Mouse (Mus musculus) CH12.LX (cell line): Measurements from ENCODE around the gene Iqch. TPM values are rescaled to one million over a fixed set of nuclear protein-coding genes. Genes with fewer than 3 reads are reported as not detected.

Experiments used
- DNase-seq: peaks from one replicate; pipeline ENCODE4 v3.0.0-alpha.2; 2013; ENCODE audit errors: extremely low read depth
- H3K27ac ChIP-seq: 2 replicates; pipeline ENCODE4 v1.5.1; 2012; ENCODE audit warnings: low read depth, mild to moderate bottlenecking, control low read depth, moderate library complexity; ENCODE audit not compliant: insufficient read depth
- H3K27me3 ChIP-seq: replicated peaks from 2 replicates; pipeline ENCODE3; 2012; ENCODE audit warnings: inconsistent platforms
- H3K36me3 ChIP-seq, 2 experiments: replicated peaks in 1 of 2; 2 replicates each; pipeline versions ENCODE3 to v1.6.1; 2012; ENCODE audit warnings: inconsistent platforms in 1 of 2, low read length in 1 of 2, mild to moderate bottlenecking in 1 of 2, mixed read lengths in 1 of 2, moderate library complexity in 1 of 2; ENCODE audit not compliant: control insufficient read depth in 1 of 2, insufficient read depth in 1 of 2
- H3K4me1 ChIP-seq, 2 experiments: 2 replicates each; pipeline ENCODE4 v1.6.1; 2012; ENCODE audit warnings: inconsistent platforms in 1 of 2, moderate library complexity in 1 of 2; ENCODE audit not compliant: insufficient read depth in 2 of 2, control insufficient read depth in 1 of 2
- H3K4me2 ChIP-seq: 2 replicates; pipeline ENCODE4 v1.6.1; 2012; ENCODE audit warnings: low read depth, mild to moderate bottlenecking, control low read depth; ENCODE audit not compliant: poor library complexity, insufficient read depth, severe bottlenecking
- H3K4me3 ChIP-seq, 3 experiments: fragments of 150-350 bp in 1 of 3; sonication (generic) in 1 of 3; replicated peaks in 1 of 3; 2 replicates each; pipeline versions ENCODE3 to v1.5.1; 2011 to 2012; ENCODE audit warnings: low read depth in 2 of 3, low read length in 2 of 3, mild to moderate bottlenecking in 2 of 3, moderate library complexity in 2 of 3, control low read depth in 1 of 3, improper control_type of control experiment in 1 of 3, inconsistent platforms in 1 of 3, mixed read lengths in 1 of 3; ENCODE audit not compliant: poor library complexity in 1 of 3
- H3K79me2 ChIP-seq: replicated peaks from 2 replicates; pipeline ENCODE4 v1.6.1; 2012; ENCODE audit warnings: mild to moderate bottlenecking, moderate library complexity; ENCODE audit not compliant: control insufficient read depth, poor library complexity, insufficient read depth, severe bottlenecking; ENCODE audit errors: extremely low read depth
- H3K9ac ChIP-seq: 2 replicates; pipeline ENCODE4 v1.6.1; 2012; ENCODE audit warnings: low read depth, mild to moderate bottlenecking, control low read depth, moderate library complexity; ENCODE audit not compliant: insufficient read depth
- H3K9me3 ChIP-seq: replicated peaks from 2 replicates; pipeline ENCODE3; 2012; ENCODE audit warnings: low read length, inconsistent platforms, mixed read lengths
- BHLHE40 ChIP-seq: IDR thresholded peaks from 2 replicates; pipeline ENCODE4 v1.6.1; 2011; ENCODE audit warnings: mild to moderate bottlenecking, low read depth, low read length, improper control_type of control experiment
- CHD2 ChIP-seq: IDR thresholded peaks from 2 replicates; pipeline ENCODE4 v1.6.1; 2011; ENCODE audit warnings: low read length, improper control_type of control experiment
- E2F4 ChIP-seq: IDR thresholded peaks from 2 replicates; pipeline ENCODE4 v1.6.1; 2011; ENCODE audit warnings: low read depth, low read length, improper control_type of control experiment; ENCODE audit not compliant: insufficient replicate concordance
- ETS1 ChIP-seq: conservative IDR thresholded peaks from 2 replicates; pipeline ENCODE4 v1.6.1; 2012; ENCODE audit warnings: low read depth, mild to moderate bottlenecking, inconsistent platforms, low read length, improper control_type of control experiment, moderate library complexity
- IRF4 ChIP-seq: IDR thresholded peaks from 2 replicates; pipeline ENCODE4 v1.6.1; 2014; ENCODE audit warnings: low read depth, mild to moderate bottlenecking, inconsistent platforms, low read length, improper control_type of control experiment
- JUND ChIP-seq: conservative IDR thresholded peaks from 2 replicates; pipeline ENCODE4 v1.6.1; 2011; ENCODE audit warnings: low read depth, low read length, improper control_type of control experiment
- MAX ChIP-seq: IDR thresholded peaks from 2 replicates; pipeline ENCODE4 v1.6.1; 2011; ENCODE audit warnings: low read length, improper control_type of control experiment
- MAZ ChIP-seq: IDR thresholded peaks from 2 replicates; pipeline ENCODE4 v1.6.1; 2012; ENCODE audit warnings: low read depth, mild to moderate bottlenecking, inconsistent platforms, low read length, improper control_type of control experiment, moderate library complexity
- MEF2A ChIP-seq: IDR thresholded peaks from 2 replicates; pipeline ENCODE4 v1.6.1; 2014; ENCODE audit warnings: low read depth, mild to moderate bottlenecking, inconsistent platforms, low read length, improper control_type of control experiment, borderline replicate concordance
- NELFE ChIP-seq: IDR thresholded peaks from 2 replicates; pipeline ENCODE4 v1.6.1; 2011; ENCODE audit warnings: low read depth, low read length, improper control_type of control experiment
- POLR2AphosphoS2 ChIP-seq: IDR thresholded peaks from 2 replicates; pipeline ENCODE4 v1.6.1; 2011; ENCODE audit warnings: low read depth, low read length, improper control_type of control experiment
- SIN3A ChIP-seq: IDR thresholded peaks from 2 replicates; pipeline ENCODE4 v1.6.1; 2012; ENCODE audit warnings: low read length, improper control_type of control experiment, inconsistent platforms
- TBP ChIP-seq: conservative IDR thresholded peaks from 2 replicates; pipeline ENCODE4 v1.6.1; 2011; ENCODE audit warnings: low read depth, low read length, improper control_type of control experiment
- TCF12 ChIP-seq: IDR thresholded peaks from 2 replicates; pipeline ENCODE4 v1.6.1; 2014; ENCODE audit warnings: low read depth, mild to moderate bottlenecking, inconsistent platforms, low read length, improper control_type of control experiment
- UBTF ChIP-seq: IDR thresholded peaks from 2 replicates; pipeline ENCODE4 v1.6.1; 2012; ENCODE audit warnings: low read depth, mild to moderate bottlenecking, inconsistent platforms, low read length, improper control_type of control experiment, moderate library complexity
- USF2 ChIP-seq: conservative IDR thresholded peaks from 2 replicates; pipeline ENCODE4 v1.6.1; 2011; ENCODE audit warnings: low read depth, low read length, improper control_type of control experiment
- ZC3H11A ChIP-seq: IDR thresholded peaks from 2 replicates; pipeline ENCODE4 v1.6.1; 2012; ENCODE audit warnings: low read depth, mild to moderate bottlenecking, inconsistent platforms, low read length, improper control_type of control experiment
- dilution Hi-C: fragments of 300-500 bp; cut with MboI; formaldehyde crosslinking; loops from 2 replicates; pipeline ENCODE4 v1.14.3; 2020; ENCODE audit warnings: low sequenced_read_pairs; ENCODE audit not compliant: extremely low pct_unique_long_range_greater_than_20kb, extremely low pct_ligation_motif_present
- in situ Hi-C: fragments of 300-500 bp; cut with MboI; formaldehyde crosslinking; loops from 3 replicates; pipeline ENCODE4 v1.14.3; 2019; ENCODE audit warnings: low sequenced_read_pairs, low pct_ligation_motif_present, low pct_unique_long_range_greater_than_20kb, mixed read lengths
- polyA plus RNA-seq: library from polyadenylated mRNA; unstranded; fragments of >175 nt; gene quantifications from 2 replicates; pipeline ENCODE4 v1.2.1, GENCODE M21; 2012; ENCODE audit warnings: low read depth; ENCODE audit not compliant: insufficient read length
- total RNA-seq, 2 experiments: library from RNA; depleted of rRNA; stranded (reverse); fragments of 300-350 nt in 1 of 2; fragments of >200 nt in 1 of 2; gene quantifications; 2 replicates each; pipeline ENCODE4 v1.2.3; 2012 to 2014

Gene Iqch
- total and polyA plus RNA-seq, 3 experiments: 0.04 to 0.21 (median 0.15) TPM

- dilution Hi-C loops (no loop called here), in situ Hi-C loops (no loop called here)
- no peak for TF ChIP-seq NELFE
- TF ChIP-seq SIN3A: no peak
- Histone ChIP-seq H3K9me3 (no peaks in the 10 kb centered on the region), H3K4me3 (no peak overlapping the region), H3K4me2 (no peak overlapping the region), H3K27me3 (no peaks in the 10 kb centered on the region), H3K27ac (no peak overlapping the region), H3K36me3 (no peaks in the 10 kb centered on the region), H3K79me2 (no peaks in the 10 kb centered on the region), H3K4me1 (peaks cover under 1 to 1% of the 10 kb centered on the region in 2 experiments; a peak in 2 of 4 replicates), H3K9ac (no peak overlapping the region)
- no peak for DNase-seq
These were observed 40.4 kb downstream of the Iqch start for GRCm38 (mm10) chr9:63561931-63562330.

- Histone ChIP-seq H3K27ac (no peak overlapping the region), H3K4me1 (peaks cover 10 to 11% of the 10 kb centered on the region in 2 experiments), H3K9me3 (no peaks in the 10 kb centered on the region), H3K9ac (no peak overlapping the region), H3K4me3 (no peak overlapping the region), H3K36me3 (no peaks in the 10 kb centered on the region), H3K79me2 (no peaks in the 10 kb centered on the region), H3K4me2 (no peak overlapping the region), H3K27me3 (no peaks in the 10 kb centered on the region)
- no peak for DNase-seq
- dilution Hi-C loops (no loop called here), in situ Hi-C loops (no loop called here)
- TF ChIP-seq TCF12 (no peak), NELFE (no peak), MAZ (no peak), TBP (no peak), JUND (no peak), SIN3A (no peak), MAX (no peak), CHD2 (no peak), USF2 (no peak), ZC3H11A (no peak), POLR2AphosphoS2 (no peak), MEF2A (no peak), E2F4 (no peak), ETS1 (no peak), IRF4 (no peak)
These were observed 45.4 kb downstream of the Iqch start for GRCm38 (mm10) chr9:63556933-63557332.

GRCm38 (mm10) chr9:63556316-63556715 is 46.0 kb downstream of the Iqch start:
- DNase-seq: no peak
- Histone ChIP-seq H3K4me3 (no peak overlapping the region), H3K9ac (no peak overlapping the region), H3K4me2 (no peak overlapping the region), H3K9me3 (no peaks in the 10 kb centered on the region), H3K27ac (no peak overlapping the region), H3K36me3 (no peaks in the 10 kb centered on the region), H3K79me2 (no peaks in the 10 kb centered on the region), H3K4me1 (peaks cover 10 to 11% of the 10 kb centered on the region in 2 experiments), H3K27me3 (no peaks in the 10 kb centered on the region)
- dilution Hi-C loops: no loop called here
- 0 out of 2 replicates have a peak, but pooled peaks have one; percentile 17 for TF ChIP-seq BHLHE40
- TF ChIP-seq UBTF: no peak
- in situ Hi-C loops: no loop called here
